Mouse (Mus musculus) forebrain, embryonic 15.5 days (tissue): Measurements from ENCODE around the gene Zfp706. TPM values are rescaled to one million over a fixed set of nuclear protein-coding genes. Genes with fewer than 3 reads are reported as not detected.
"Not testable (repeated sequence)": the region's sequence is repeated elsewhere in the genome, so short reads cannot be mapped to it uniquely, and the experiment has no call there.

Experiments
- ATAC-seq: fragments of 200-750 bp; cut with Nextera tagmentation; replicated peaks from 2 replicates; pipeline ENCODE4 v1.8.0; 2017; ENCODE audit warnings: mild to moderate bottlenecking, moderate TSS enrichment, moderate library complexity
- H3K27ac ChIP-seq: fragments of 300-500 bp; sonication (generic); replicated peaks from 2 replicates; pipeline ENCODE4 v1.5.1; 2015; ENCODE audit warnings: mild to moderate bottlenecking, inconsistent platforms
- H3K27me3 ChIP-seq: fragments of 300-500 bp; sonication (generic); 2 replicates; pipeline ENCODE4 v1.6.1; 2015; ENCODE audit warnings: inconsistent platforms
- H3K36me3 ChIP-seq: fragments of 300-500 bp; sonication (generic); 2 replicates; pipeline ENCODE4 v1.6.1; 2015; ENCODE audit warnings: mild to moderate bottlenecking, inconsistent platforms
- H3K4me1 ChIP-seq: fragments of 300-500 bp; sonication (generic); 2 replicates; pipeline ENCODE4 v1.6.1; 2015; ENCODE audit warnings: inconsistent platforms
- H3K4me2 ChIP-seq: fragments of 300-500 bp; sonication (generic); replicated peaks from 2 replicates; pipeline ENCODE4 v1.6.1; 2015; ENCODE audit warnings: mild to moderate bottlenecking, inconsistent platforms
- H3K4me3 ChIP-seq: fragments of 300-500 bp; sonication (generic); 2 replicates; pipeline ENCODE4 v1.5.1; 2015; ENCODE audit warnings: mild to moderate bottlenecking, inconsistent platforms
- H3K9ac ChIP-seq: fragments of 300-500 bp; sonication (generic); replicated peaks from 2 replicates; pipeline ENCODE4 v1.6.1; 2015; ENCODE audit warnings: mild to moderate bottlenecking, inconsistent platforms
- H3K9me3 ChIP-seq: fragments of 300-500 bp; sonication (generic); 2 replicates; pipeline ENCODE4 v1.6.1; 2016; ENCODE audit warnings: inconsistent platforms
- WGBS: fragments of 180-500 bp; shearing (Covaris S2); methylation state at CpG from one replicate; pipeline ENCODE4 v1.1.7; 2015; ENCODE audit warnings: mixed read lengths; 5-methylcytosine and 5-hydroxymethylcytosine counted together
- polyA plus RNA-seq: library from polyadenylated mRNA; unstranded; fragments of >200 nt; fragmentation: Nextera tagmentation; extraction: Ambion mirVana; gene quantifications from 2 replicates; pipeline ENCODE4 v1.2.1, GENCODE M21; 2015

Zfp706 gene
- polyA plus RNA-seq, 1 experiment from 2014 or later: 523 TPM

DNA sequence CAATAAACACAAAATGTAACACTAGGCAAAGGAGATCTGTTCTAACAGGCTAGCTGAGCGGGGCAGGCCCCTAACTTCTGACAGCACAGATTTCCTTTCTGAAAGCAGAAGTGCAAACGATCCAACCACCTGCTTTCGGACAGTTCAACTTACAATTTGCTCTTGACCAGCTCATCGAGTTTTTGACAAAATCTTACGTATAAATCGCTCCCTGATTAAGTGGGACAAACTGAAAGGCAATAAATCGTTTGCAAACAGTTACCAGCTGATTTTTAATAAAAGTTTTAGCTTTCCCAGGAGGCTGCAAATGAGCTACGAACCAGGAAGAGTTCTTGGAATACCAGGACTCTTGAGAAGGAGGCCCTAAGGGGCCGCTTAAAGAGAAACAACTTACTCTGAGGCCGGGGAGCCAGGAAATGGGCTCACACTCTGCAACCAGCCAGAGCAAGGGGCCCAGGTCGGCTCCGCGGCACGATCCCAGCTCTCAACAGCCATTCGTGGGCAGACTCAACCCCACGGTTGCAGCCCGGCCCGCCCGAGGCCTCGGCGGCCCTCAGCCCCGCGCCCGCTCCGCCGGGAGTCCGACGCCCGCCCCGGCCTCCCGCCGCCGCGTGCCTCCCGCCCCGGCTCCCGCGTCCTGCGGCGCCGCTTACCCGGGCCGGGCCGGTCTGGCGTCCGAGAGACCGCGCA lies 953 bp downstream of the Zfp706 start:
- H3K4me2 ChIP-seq: peak overlapping the region; percentile 54
- WGBS: 0% methylated on average over 46 of the region's 48 CpGs
- H3K4me3 ChIP-seq: peak overlapping the region; percentile 91
- peaks cover 15% of the 10 kb centered on the region for H3K36me3 ChIP-seq
- H3K27ac ChIP-seq: peak overlapping the region; percentile 95
- no peaks in the 10 kb centered on the region for H3K27me3 ChIP-seq
- H3K4me1 ChIP-seq: peaks cover 23% of the 10 kb centered on the region
- ATAC-seq: no peak; the same call in 1 of the 2 replicates
- H3K9ac ChIP-seq: peak overlapping the region; percentile 96
- no peaks in the 10 kb centered on the region for H3K9me3 ChIP-seq

DNA sequence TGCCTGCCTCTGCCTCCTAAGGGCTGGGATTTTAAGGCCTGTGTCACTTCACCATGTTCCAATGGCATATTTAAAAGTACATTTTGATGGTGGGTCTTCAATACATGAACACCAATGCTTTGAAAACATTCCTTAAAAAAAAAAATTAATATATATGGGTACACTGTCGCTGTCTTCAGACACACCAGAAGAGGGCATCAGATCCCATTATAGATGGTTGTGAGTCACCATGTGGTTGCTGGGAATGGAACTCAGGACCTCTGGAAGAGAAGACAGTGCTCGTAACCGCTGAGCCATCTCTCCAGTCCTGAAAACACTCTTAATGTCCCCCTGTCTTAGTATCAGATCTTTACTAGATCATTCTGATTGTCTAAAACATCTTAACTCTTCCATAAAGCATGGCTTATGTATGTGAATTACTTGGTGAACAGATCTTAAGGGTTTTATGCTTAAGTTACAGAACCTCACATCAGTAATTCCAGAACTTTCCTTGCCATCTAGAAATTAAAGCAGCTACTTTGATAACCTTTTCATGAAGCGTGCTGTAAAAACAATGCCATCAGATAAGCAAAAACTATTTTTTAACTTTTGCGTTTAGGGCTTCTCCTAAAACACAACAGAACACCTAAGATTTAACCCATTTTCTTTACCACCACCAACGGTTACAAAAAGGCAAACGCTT lies 1.6 kb downstream of the Zfp706 start:
- Histone ChIP-seq H3K4me2 (peak overlapping the region; percentile 54), H3K9me3 (no peaks in the 10 kb centered on the region), H3K4me1 (peaks cover 23% of the 10 kb centered on the region), H3K4me3 (peak overlapping the region; percentile 91), H3K27me3 (no peaks in the 10 kb centered on the region), H3K36me3 (peaks cover 22% of the 10 kb centered on the region), H3K27ac (peak overlapping the region; percentile 95), H3K9ac (peak overlapping the region; percentile 96)
- WGBS: 42% methylated on average over 7 of the region's 7 CpGs
- ATAC-seq: no peak

DNA sequence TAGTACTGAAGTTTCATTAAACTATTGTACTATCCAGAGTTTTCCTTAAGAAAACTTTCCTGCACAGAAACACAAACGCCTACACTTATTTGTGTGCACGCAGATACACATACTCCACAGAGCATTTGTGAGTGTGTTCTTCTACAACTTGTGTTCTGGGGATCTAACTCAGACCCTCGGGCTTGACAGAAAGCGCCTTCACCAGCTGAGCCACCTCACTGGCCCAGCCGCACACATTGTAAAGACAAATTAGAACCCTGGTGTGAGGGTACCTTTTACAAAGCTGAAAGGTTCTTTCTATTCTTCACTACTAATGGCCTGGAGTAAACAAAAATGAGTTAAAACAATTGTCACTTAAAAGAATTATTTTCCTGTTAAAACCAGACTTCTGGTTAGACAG lies 2.7 kb downstream of the Zfp706 start:
- no peak overlapping the region for H3K27ac ChIP-seq
- ATAC-seq: no peak
- peak overlapping the region; percentile 54; the same call in 1 of the 2 replicates for H3K4me2 ChIP-seq
- H3K9me3 ChIP-seq: no peaks in the 10 kb centered on the region
- H3K36me3 ChIP-seq: peaks cover 30% of the 10 kb centered on the region
- no peak overlapping the region for H3K9ac ChIP-seq
- H3K4me3 ChIP-seq: no peak overlapping the region
- 53% methylated on average over 5 of the region's 5 CpGs for WGBS
- H3K27me3 ChIP-seq: no peaks in the 10 kb centered on the region
- peaks cover 23% of the 10 kb centered on the region for H3K4me1 ChIP-seq

DNA sequence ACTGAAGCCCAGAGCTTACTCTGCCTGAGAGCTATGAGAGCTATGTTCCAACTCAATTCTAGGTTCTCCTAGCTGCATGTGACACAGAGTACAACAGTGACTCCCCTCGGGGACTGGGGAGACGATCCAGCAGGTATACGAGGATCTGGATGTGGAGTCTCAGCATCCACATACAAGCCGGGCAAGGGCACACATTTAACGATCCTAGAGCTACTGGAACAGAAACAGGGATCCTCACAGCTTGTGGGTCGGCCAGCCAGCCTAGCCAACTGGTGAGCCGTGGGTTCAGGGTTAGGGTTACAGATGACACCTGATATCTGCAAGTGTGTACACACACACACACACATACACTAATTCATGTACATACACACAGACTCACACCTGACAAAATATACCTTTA lies 5.3 kb downstream of the Zfp706 start:
- H3K4me3 ChIP-seq: no peak overlapping the region
- no peak overlapping the region for H3K27ac ChIP-seq
- no peaks in the 10 kb centered on the region for H3K9me3 ChIP-seq
- no peak overlapping the region for H3K9ac ChIP-seq
- H3K27me3 ChIP-seq: no peaks in the 10 kb centered on the region
- no peak for ATAC-seq
- H3K36me3 ChIP-seq: peaks cover 52% of the 10 kb centered on the region
- WGBS: 96% methylated on average over 7 of the region's 7 CpGs
- no peak overlapping the region for H3K4me2 ChIP-seq
- peaks cover 17% of the 10 kb centered on the region for H3K4me1 ChIP-seq

DNA sequence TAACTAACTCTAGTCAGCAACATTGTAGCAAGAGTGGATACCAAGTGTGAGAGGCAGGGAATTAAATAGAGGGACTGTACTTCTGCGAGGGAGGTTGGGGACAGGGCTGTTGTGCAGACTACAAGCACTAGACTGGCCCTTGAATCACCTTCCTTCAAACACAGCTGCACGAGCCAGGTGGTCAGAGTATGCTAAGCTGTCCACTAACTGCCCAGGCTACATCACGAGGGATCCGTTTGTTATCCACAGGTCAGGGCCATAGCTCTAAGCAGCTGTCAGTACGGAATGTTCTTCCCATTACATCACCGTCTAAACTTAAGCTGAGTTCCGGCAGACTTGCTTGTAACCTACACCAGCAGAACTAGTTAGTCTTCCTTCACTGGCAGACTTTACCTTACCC lies 8.0 kb downstream of the Zfp706 start:
- peaks cover 56% of the 10 kb centered on the region for H3K36me3 ChIP-seq
- not testable (repeated sequence) for H3K9me3 ChIP-seq, H3K27me3 ChIP-seq, H3K4me2 ChIP-seq, ATAC-seq, H3K4me1 ChIP-seq, H3K4me3 ChIP-seq, H3K9ac ChIP-seq, H3K27ac ChIP-seq
- 93% methylated on average over 7 of the region's 7 CpGs for WGBS

DNA sequence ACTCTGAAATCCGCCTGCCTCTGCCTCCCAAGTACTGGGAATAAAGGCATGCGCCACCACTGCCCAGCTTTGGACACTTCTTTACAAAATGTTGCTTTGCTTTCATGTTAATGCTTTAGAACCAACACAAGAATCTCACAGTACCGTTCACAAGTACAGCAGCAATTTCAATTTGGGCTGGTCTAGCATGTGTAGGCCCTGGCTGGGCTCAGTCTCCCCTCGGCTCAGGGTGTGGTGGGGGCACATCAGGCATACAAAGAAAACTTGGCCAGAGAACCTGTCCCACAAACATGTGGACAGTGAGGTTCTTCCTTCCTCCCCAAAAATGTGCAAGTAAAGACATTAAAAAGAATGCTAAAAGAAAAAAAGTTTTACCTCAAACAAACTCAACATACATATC lies 12.4 kb downstream of the Zfp706 start:
- H3K36me3 ChIP-seq: peaks cover 28% of the 10 kb centered on the region
- no peak overlapping the region for H3K4me3 ChIP-seq
- no peaks in the 10 kb centered on the region for H3K27me3 ChIP-seq
- H3K4me1 ChIP-seq: 0 out of 2 replicates have a peak, but pooled peaks cover 5% of the 10 kb centered on the region
- H3K9ac ChIP-seq: no peak overlapping the region
- no peaks in the 10 kb centered on the region for H3K9me3 ChIP-seq
- H3K4me2 ChIP-seq: no peak overlapping the region
- no peak for ATAC-seq
- H3K27ac ChIP-seq: no peak overlapping the region
- WGBS: 90% methylated on average over 4 of the region's 4 CpGs

DNA sequence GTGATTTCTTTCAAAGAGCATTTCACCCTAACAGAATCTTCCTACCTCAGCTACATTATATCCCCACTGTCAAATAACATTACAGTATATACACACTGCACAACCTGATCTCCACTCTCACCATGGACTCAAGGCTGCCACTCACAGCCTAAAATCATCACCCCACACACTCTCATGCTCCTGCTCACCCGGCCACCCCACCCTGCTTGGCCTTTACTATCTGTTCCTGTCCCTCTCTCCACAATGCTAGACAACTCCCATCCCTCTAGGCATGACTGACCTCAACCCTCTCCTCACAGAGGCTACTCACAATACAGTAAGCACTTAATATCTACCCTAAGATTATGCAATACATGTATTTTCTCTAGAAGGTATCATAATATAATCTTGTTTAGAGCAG lies 12.9 kb downstream of the Zfp706 start:
- ATAC-seq: no peak
- Histone ChIP-seq H3K4me1 (0 out of 2 replicates have a peak, but pooled peaks cover 5% of the 10 kb centered on the region), H3K27ac (no peak overlapping the region), H3K4me3 (no peak overlapping the region), H3K9ac (no peak overlapping the region), H3K9me3 (no peaks in the 10 kb centered on the region), H3K27me3 (no peaks in the 10 kb centered on the region), H3K36me3 (peaks cover 25% of the 10 kb centered on the region), H3K4me2 (no peak overlapping the region)
- WGBS: 91% methylated on average over 1 of the region's 1 CpGs

DNA sequence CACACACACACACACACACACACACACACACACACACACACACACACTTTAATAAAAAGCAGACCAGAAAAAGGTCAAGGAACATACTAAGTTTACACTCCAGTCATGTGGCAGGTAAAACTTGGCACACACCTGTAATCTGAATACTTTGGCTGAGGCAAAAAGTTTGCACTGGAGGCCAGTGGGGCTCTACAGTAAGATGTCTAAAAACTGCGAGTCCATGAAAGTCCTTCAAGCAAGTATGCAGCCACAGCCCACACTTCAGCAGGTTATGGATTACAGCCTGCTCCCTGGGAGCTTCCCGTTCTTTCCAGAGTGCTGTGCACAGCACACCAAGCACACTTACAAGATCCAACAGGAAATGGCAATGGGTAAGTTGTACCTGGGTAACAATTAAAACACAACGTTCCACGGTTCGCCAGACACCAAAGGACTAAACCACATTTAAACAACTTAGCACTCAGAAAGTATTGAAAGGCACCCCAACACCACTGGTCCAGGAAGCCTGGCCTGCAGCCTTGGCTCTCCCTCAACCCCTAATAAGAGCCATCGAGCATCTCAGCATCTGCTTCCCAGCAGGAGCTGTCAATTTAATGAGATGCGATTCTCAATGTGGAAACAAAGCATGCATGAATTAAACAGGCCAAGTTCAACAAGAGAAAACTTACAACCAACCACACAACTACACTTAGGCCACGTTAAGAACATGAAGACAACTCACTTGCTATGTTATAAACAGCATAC lies 14.0 kb downstream of the Zfp706 start:
- peaks cover 17% of the 10 kb centered on the region for H3K36me3 ChIP-seq
- no peak overlapping the region for H3K4me2 ChIP-seq
- no peaks in the 10 kb centered on the region for H3K9me3 ChIP-seq
- no peaks in the 10 kb centered on the region for H3K27me3 ChIP-seq
- H3K9ac ChIP-seq: no peak overlapping the region
- H3K4me3 ChIP-seq: no peak overlapping the region
- 0 out of 2 replicates have a peak, but pooled peaks cover 5% of the 10 kb centered on the region for H3K4me1 ChIP-seq
- no peak overlapping the region for H3K27ac ChIP-seq
- peak; percentile 60; the same call in 1 of the 2 replicates for ATAC-seq
- WGBS: 18% methylated on average over 8 of the region's 8 CpGs

DNA sequence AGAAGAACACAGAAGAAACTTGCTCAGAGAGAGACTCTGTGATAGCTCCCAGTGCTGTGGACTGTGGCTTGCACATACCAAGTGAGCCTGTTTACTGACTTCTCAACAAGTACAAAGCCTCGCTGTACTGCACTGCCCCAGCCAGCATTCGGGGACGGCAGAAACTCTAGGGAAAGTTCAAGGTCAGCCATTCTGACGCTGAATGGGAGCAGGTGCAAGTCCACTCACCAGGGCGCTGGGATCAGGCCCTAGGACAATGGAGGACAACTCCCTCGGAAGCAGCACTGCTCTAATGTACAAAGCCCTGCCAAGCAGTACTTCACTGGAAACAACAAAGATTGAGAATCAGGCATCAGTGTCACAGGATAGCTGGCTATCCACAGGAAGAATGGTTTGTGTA lies 16.2 kb downstream of the Zfp706 start:
- ATAC-seq: no peak

DNA sequence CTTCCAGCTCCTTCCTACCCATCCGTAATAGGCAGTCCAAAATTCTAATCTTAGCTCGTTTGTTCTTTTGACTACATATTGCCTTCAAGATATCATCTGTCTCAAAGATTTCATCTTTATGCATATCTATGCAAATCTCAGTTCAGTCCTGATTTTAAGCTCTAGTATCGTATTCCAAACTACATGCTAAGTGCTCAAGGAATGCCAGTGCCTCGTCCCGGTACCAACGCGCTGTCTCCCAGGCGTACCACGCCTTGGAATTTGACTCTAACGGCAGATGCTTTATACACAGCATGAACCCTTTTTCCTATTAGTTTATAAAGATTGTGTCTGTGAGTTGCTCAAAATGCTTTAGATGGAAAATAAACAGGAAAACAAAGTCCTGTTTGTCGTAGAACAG lies 17.7 kb downstream of the Zfp706 start:
- WGBS: 78% methylated on average over 11 of the region's 11 CpGs
- Histone ChIP-seq H3K36me3 (no peaks in the 10 kb centered on the region), H3K4me2 (no peak overlapping the region), H3K9me3 (no peaks in the 10 kb centered on the region), H3K27ac (peak overlapping the region; percentile 54; the same call in 1 of the 2 replicates), H3K27me3 (no peaks in the 10 kb centered on the region), H3K4me3 (no peak overlapping the region), H3K4me1 (0 out of 2 replicates have a peak, but pooled peaks cover 5% of the 10 kb centered on the region), H3K9ac (no peak overlapping the region)
- ATAC-seq: no peak

More for the DNA sequence above, 16.2 kb downstream of the Zfp706 start:
- H3K27ac ChIP-seq: no peak overlapping the region
- H3K36me3 ChIP-seq: 0 out of 2 replicates have a peak, but pooled peaks cover 2% of the 10 kb centered on the region
- H3K27me3 ChIP-seq: no peaks in the 10 kb centered on the region
- 0 out of 2 replicates have a peak, but pooled peaks cover 5% of the 10 kb centered on the region for H3K4me1 ChIP-seq
- no peaks in the 10 kb centered on the region for H3K9me3 ChIP-seq
- 46% methylated on average over 6 of the region's 6 CpGs for WGBS
- H3K9ac ChIP-seq: no peak overlapping the region
- no peak overlapping the region for H3K4me2 ChIP-seq
- H3K4me3 ChIP-seq: no peak overlapping the region

DNA sequence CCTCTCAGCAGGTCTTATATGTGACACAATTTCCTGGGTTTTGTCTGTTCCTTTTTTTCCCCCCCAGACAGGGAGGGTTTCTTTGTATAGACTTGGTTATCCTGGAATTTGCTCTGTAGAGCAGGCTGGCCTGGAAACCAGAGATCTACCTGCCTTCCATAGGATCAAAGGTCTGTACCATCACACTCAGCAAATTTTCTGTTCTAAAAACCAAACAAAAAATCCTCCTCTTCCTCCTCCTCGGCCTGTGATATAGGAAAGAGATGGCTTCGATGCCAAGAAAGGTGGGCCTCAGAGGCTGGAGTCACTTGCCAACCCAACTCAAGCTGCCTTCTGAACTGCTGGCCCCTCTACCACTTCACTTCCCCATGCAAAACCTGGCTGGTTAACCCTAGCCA lies 18.9 kb downstream of the Zfp706 start:
- Histone ChIP-seq H3K27ac (no peak overlapping the region), H3K9ac (no peak overlapping the region), H3K27me3 (no peaks in the 10 kb centered on the region), H3K9me3 (no peaks in the 10 kb centered on the region), H3K36me3 (no peaks in the 10 kb centered on the region), H3K4me1 (0 out of 2 replicates have a peak, but pooled peaks cover 2% of the 10 kb centered on the region), H3K4me3 (no peak overlapping the region), H3K4me2 (no peak overlapping the region)
- no peak for ATAC-seq
- WGBS: 92% methylated on average over 2 of the region's 2 CpGs
